Mouse (Mus musculus) C2C12 (cell line): Measurements from ENCODE around the gene Tmsb15b2. TPM values are rescaled to one million over a fixed set of nuclear protein-coding genes. Genes with fewer than 3 reads are reported as not detected.

Experiments used
- H3K27me3 ChIP-seq: one replicate; pipeline ENCODE4 v1.6.1; 2011; ENCODE audit not compliant: control insufficient read depth, insufficient read depth, insufficient read length
- H3K36me3 ChIP-seq: one replicate; pipeline ENCODE4 v1.6.1; 2011; ENCODE audit not compliant: control insufficient read depth, insufficient read depth
- H3K4me3 ChIP-seq: one replicate; pipeline ENCODE4 v1.5.1; 2011; ENCODE audit warnings: mild to moderate bottlenecking, control low read depth; ENCODE audit not compliant: poor library complexity, insufficient read depth, severe bottlenecking
- H3K79me2 ChIP-seq: one replicate; pipeline ENCODE4 v1.6.1; 2011; ENCODE audit not compliant: control insufficient read depth, insufficient read depth
- H3K79me3 ChIP-seq: one replicate; pipeline ENCODE4 v1.6.1; 2011; ENCODE audit warnings: low read depth, control low read depth
- H3ac ChIP-seq: one replicate; pipeline ENCODE3; 2011; ENCODE audit warnings: low read depth; ENCODE audit not compliant: control insufficient read depth, insufficient read length
- CEBPB ChIP-seq: IDR thresholded peaks from one replicate; pipeline ENCODE4 v1.6.1; 2011; ENCODE audit warnings: low read depth, mild to moderate bottlenecking, control low read depth, moderate library complexity
- CTCF ChIP-seq: IDR thresholded peaks from one replicate; pipeline ENCODE4 v1.5.1; 2011; ENCODE audit not compliant: control insufficient read depth, insufficient read depth, insufficient read length
- FOSL1 ChIP-seq: IDR thresholded peaks from one replicate; pipeline ENCODE4 v1.8.0; 2011; ENCODE audit warnings: mild to moderate bottlenecking, low read length; ENCODE audit not compliant: poor library complexity, insufficient read depth, severe bottlenecking
- MAX ChIP-seq: IDR thresholded peaks from one replicate; pipeline ENCODE4 v1.6.1; 2011; ENCODE audit warnings: mild to moderate bottlenecking, control low read depth
- MYOD1 ChIP-seq: IDR thresholded peaks from one replicate; pipeline ENCODE4 v1.6.1; 2011; ENCODE audit warnings: low read depth; ENCODE audit not compliant: control insufficient read depth, insufficient read length
- MYOG ChIP-seq: IDR thresholded peaks from one replicate; pipeline ENCODE4 v1.6.1; 2011; ENCODE audit not compliant: control insufficient read depth, insufficient read length; ENCODE audit errors: extremely low read depth
- USF1 ChIP-seq: IDR thresholded peaks from one replicate; pipeline ENCODE4 v1.6.1; 2011; ENCODE audit warnings: low read depth, mild to moderate bottlenecking, control low read depth, moderate library complexity
- polyA plus RNA-seq: library from polyadenylated mRNA; unstranded; fragments of >200 nt; fragmentation: generic; extraction: Trizol; gene quantifications from one replicate; pipeline ENCODE4 v1.2.1, GENCODE M21; 2012; ENCODE audit warnings: missing spikeins

The Tmsb15b2 gene
- polyA plus RNA-seq, 1 experiment, result not detected

DNA sequence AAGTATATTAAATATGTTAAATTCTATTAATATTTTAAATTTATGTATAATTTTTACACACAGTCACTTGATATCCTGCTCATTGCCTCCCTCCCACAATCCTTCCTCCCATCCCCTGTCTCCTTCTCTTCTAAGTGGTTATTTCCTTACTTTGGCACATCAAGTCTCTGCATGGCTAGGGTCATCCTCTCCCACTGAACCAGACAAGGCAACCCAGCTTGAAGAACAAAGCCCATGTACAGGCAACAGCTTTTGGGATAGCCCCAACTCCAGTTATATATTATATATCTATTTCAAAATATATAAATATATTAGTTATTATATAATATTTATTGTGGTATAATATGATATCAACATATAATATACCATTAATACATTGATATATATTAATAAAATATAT, 49.4 kb downstream of the Tmsb15b2 start:
- H3ac ChIP-seq, result no peak overlapping the region
- H3K4me3 ChIP-seq, result no peak overlapping the region
- no peaks in the 10 kb centered on the region for H3K36me3 ChIP-seq
- H3K79me3 ChIP-seq, result no peaks in the 10 kb centered on the region
- no peak for TF ChIP-seq USF1
- no peak for TF ChIP-seq MYOG
- no peak for TF ChIP-seq MAX
- no peak for TF ChIP-seq CTCF
- no peak for TF ChIP-seq FOSL1
- no peak for TF ChIP-seq MYOD1
- TF ChIP-seq CEBPB, result no peak
- H3K79me2 ChIP-seq, result no peaks in the 10 kb centered on the region
- H3K27me3 ChIP-seq, result no peaks in the 10 kb centered on the region

Other genes with a start within 250 kb of the Tmsb15b2 start
- gene Morf4l2, start 231.8 kb downstream of the Tmsb15b2 start, polyA plus RNA-seq, result 225 TPM
- gene Glra4, start 195.4 kb downstream of the Tmsb15b2 start, polyA plus RNA-seq, result not detected
- 0.04 TPM for gene Plp1, start 152.8 kb downstream of the Tmsb15b2 start, polyA plus RNA-seq
- not detected for gene Rab9b, start 106.7 kb downstream of the Tmsb15b2 start, polyA plus RNA-seq
- not detected for gene H2bfm, start 48.2 kb downstream of the Tmsb15b2 start, polyA plus RNA-seq
- 0.07 TPM for gene Tmsb15l, start 1.4 kb upstream of the Tmsb15b2 start, polyA plus RNA-seq
- gene Tmsb15b1, start 1.4 kb upstream of the Tmsb15b2 start, polyA plus RNA-seq, result not detected
- 0.04 TPM for gene Zcchc18, start 17.7 kb upstream of the Tmsb15b2 start, polyA plus RNA-seq
- gene Slc25a53, start 62.8 kb upstream of the Tmsb15b2 start, polyA plus RNA-seq, result 1.6 TPM
- 0.97 TPM for gene Fam199x, start 74.1 kb upstream of the Tmsb15b2 start, polyA plus RNA-seq
- gene Esx1, start 146.6 kb upstream of the Tmsb15b2 start, polyA plus RNA-seq, result 0.15 TPM